Mouse (Mus musculus): ENCODE measurements around the gene Acsbg2. TPM values are rescaled to one million over a fixed set of nuclear protein-coding genes. Genes with fewer than 3 reads are reported as not detected.

The Acsbg2 gene
- total and polyA plus RNA-seq, 3 experiments: 0.09 to 0.59 (median 0.20) TPM

- DNase-seq: no peak
These were observed 2.5 kb downstream of the Acsbg2 start for GRCm38 (mm10) chr17:56871767-56872166.

- no peak for DNase-seq
These were observed 3.8 kb downstream of the Acsbg2 start for GRCm38 (mm10) chr17:56870287-56870953.

- DNase-seq: no peak
These were observed 4.7 kb downstream of the Acsbg2 start for GRCm38 (mm10) chr17:56869481-56869977.

- no peak for DNase-seq
These were observed 8.2 kb downstream of the Acsbg2 start for GRCm38 (mm10) chr17:56866071-56866470.

GRCm38 (mm10) chr17:56861197-56861596, 13.1 kb downstream of the Acsbg2 start:
- DNase-seq: no peak

- DNase-seq: no peak
These were observed 15.3 kb downstream of the Acsbg2 start for GRCm38 (mm10) chr17:56858922-56859321.

- peak; percentile 66 for DNase-seq
These were observed 16.0 kb downstream of the Acsbg2 start for GRCm38 (mm10) chr17:56858216-56858615.

- no peak for DNase-seq
These were observed 18.8 kb downstream of the Acsbg2 start for GRCm38 (mm10) chr17:56855421-56855820.

GRCm38 (mm10) chr17:56851167-56851566, 23.1 kb downstream of the Acsbg2 start:
- DNase-seq: no peak

GRCm38 (mm10) chr17:56849710-56850109, 24.5 kb downstream of the Acsbg2 start:
- DNase-seq: no peak

GRCm38 (mm10) chr17:56848785-56849184, 25.5 kb downstream of the Acsbg2 start:
- no peak for DNase-seq

- no peak for DNase-seq
These were observed 30.6 kb downstream of the Acsbg2 start for GRCm38 (mm10) chr17:56843678-56844077.

- no peak for DNase-seq
These were observed 32.1 kb downstream of the Acsbg2 start for GRCm38 (mm10) chr17:56842173-56842572.

GRCm38 (mm10) chr17:56840524-56840923, 33.7 kb downstream of the Acsbg2 start:
- no peak for DNase-seq

GRCm38 (mm10) chr17:56836336-56836735, 37.9 kb downstream of the Acsbg2 start:
- DNase-seq: no peak

GRCm38 (mm10) chr17:56833381-56833780, 40.9 kb downstream of the Acsbg2 start:
- no peak for DNase-seq

- DNase-seq: no peak
These were observed 41.3 kb downstream of the Acsbg2 start for GRCm38 (mm10) chr17:56832918-56833317.

GRCm38 (mm10) chr17:56831111-56831816, 43.0 kb downstream of the Acsbg2 start:
- DNase-seq: peak; percentile 99

- DNase-seq: no peak
These were observed 43.7 kb downstream of the Acsbg2 start, which contains the start of gene Rfx2 for GRCm38 (mm10) chr17:56830411-56831110. Gene Rfx2 (minus strand): TSS chr17:56831013.

GRCm38 (mm10) chr17:56829795-56830194, 44.5 kb downstream of the Acsbg2 start:
- DNase-seq: peak; percentile 24

- DNase-seq: no peak
These were observed 45.1 kb downstream of the Acsbg2 start for GRCm38 (mm10) chr17:56829171-56829570.

GRCm38 (mm10) chr17:56826718-56827117, 47.5 kb downstream of the Acsbg2 start:
- DNase-seq: no peak

- DNase-seq: peak; percentile 65
These were observed 50.9 kb downstream of the Acsbg2 start for GRCm38 (mm10) chr17:56823352-56823751.
